Mouse (Mus musculus) brain, embryonic 14.5 days (tissue): ENCODE measurements around the gene Il12a.

Experiments
- CTCF ChIP-seq: fragments of 200-500 bp; IDR thresholded peaks from 2 replicates; pipeline ENCODE4 v1.5.1; 2012; ENCODE audit warnings: inconsistent platforms, mild to moderate bottlenecking, moderate library complexity, borderline replicate concordance; ENCODE audit not compliant: insufficient read depth, insufficient read length; ENCODE audit errors: extremely low read depth
- POLR2A ChIP-seq: fragments of 200-500 bp; IDR thresholded peaks from 2 replicates; pipeline ENCODE4 v1.6.1; 2012; ENCODE audit warnings: mild to moderate bottlenecking, inconsistent platforms, borderline replicate concordance; ENCODE audit not compliant: poor library complexity, insufficient read depth, insufficient read length, severe bottlenecking; ENCODE audit errors: extremely low read depth

GRCm38 (mm10) chr3:68647282-68647681 lies 43.2 kb upstream of the Il12a start:
- TF ChIP-seq CTCF (no peak), POLR2A (no peak)
